Mouse (Mus musculus) myocyte (in vitro differentiated cells): ENCODE results near the gene Slc2a13. TPM values are rescaled to one million over a fixed set of nuclear protein-coding genes. Genes with fewer than 3 reads are reported as not detected.

Experiments
- H3K27me3 ChIP-seq: one replicate; pipeline ENCODE4 v1.6.1; 2011; ENCODE audit not compliant: control insufficient read depth, insufficient read depth, insufficient read length
- H3K36me3 ChIP-seq: one replicate; pipeline ENCODE4 v1.6.1; 2011; ENCODE audit not compliant: control insufficient read depth, insufficient read depth
- H3K4me2 ChIP-seq: one replicate; pipeline ENCODE4 v1.6.1; 2011; ENCODE audit warnings: low read depth, control low read depth
- H3K4me3 ChIP-seq: one replicate; pipeline ENCODE4 v1.5.1; 2011; ENCODE audit warnings: mild to moderate bottlenecking, control low read depth, moderate library complexity
- H3K79me2 ChIP-seq: one replicate; pipeline ENCODE4 v1.6.1; 2011; ENCODE audit not compliant: control insufficient read depth, insufficient read depth
- H3ac ChIP-seq: one replicate; pipeline ENCODE4 v1.6.1; 2011; ENCODE audit not compliant: control insufficient read depth, insufficient read length
- CEBPB ChIP-seq: IDR thresholded peaks from 2 replicates; pipeline ENCODE4 v1.6.1; 2011; ENCODE audit warnings: mild to moderate bottlenecking, moderate library complexity; ENCODE audit not compliant: poor library complexity, insufficient read depth, severe bottlenecking
- E2F4 ChIP-seq: IDR thresholded peaks from one replicate; pipeline ENCODE4 v1.6.1; 2011; ENCODE audit warnings: mild to moderate bottlenecking, control low read depth, moderate library complexity; ENCODE audit not compliant: insufficient read depth
- MAX ChIP-seq: IDR thresholded peaks from one replicate; pipeline ENCODE4 v1.6.1; 2011; ENCODE audit warnings: low read depth, mild to moderate bottlenecking, control low read depth
- MYOD1 ChIP-seq, 3 experiments: IDR thresholded peaks; one replicate each; pipeline ENCODE4 v1.6.1; 2011; ENCODE audit warnings: control low read depth in 2 of 3, low read depth in 2 of 3, mild to moderate bottlenecking in 2 of 3, moderate library complexity in 1 of 3; ENCODE audit not compliant: insufficient read length in 2 of 3, control insufficient read depth in 1 of 3
- MYOG ChIP-seq, 3 experiments: IDR thresholded peaks; one replicate each; pipeline ENCODE4 v1.6.1; 2011; ENCODE audit warnings: control low read depth in 2 of 3, low read depth in 2 of 3, mild to moderate bottlenecking in 2 of 3; ENCODE audit not compliant: insufficient read length in 2 of 3, control insufficient read depth in 1 of 3, insufficient read depth in 1 of 3
- POLR2A ChIP-seq: IDR thresholded peaks from one replicate; pipeline ENCODE4 v1.6.1; 2011; ENCODE audit warnings: low read depth, mild to moderate bottlenecking, control low read depth, moderate library complexity; ENCODE audit not compliant: insufficient read length
- POLR2AphosphoS2 ChIP-seq: IDR thresholded peaks from one replicate; pipeline ENCODE4 v1.6.1; 2011; ENCODE audit warnings: low read depth, control low read depth; ENCODE audit not compliant: insufficient read length
- REST ChIP-seq: IDR thresholded peaks from one replicate; pipeline ENCODE4 v1.6.1; 2011; ENCODE audit warnings: mild to moderate bottlenecking, control low read depth, moderate library complexity; ENCODE audit not compliant: insufficient read depth, insufficient read length
- SRF ChIP-seq: IDR thresholded peaks from one replicate; pipeline ENCODE4 v1.6.1; 2011; ENCODE audit warnings: low read depth; ENCODE audit not compliant: control insufficient read depth, insufficient read length
- TCF12 ChIP-seq: IDR thresholded peaks from one replicate; pipeline ENCODE4 v1.6.1; 2011; ENCODE audit warnings: mild to moderate bottlenecking, control low read depth; ENCODE audit not compliant: poor library complexity, insufficient read depth, severe bottlenecking
- TCF3 ChIP-seq: IDR thresholded peaks from one replicate; pipeline ENCODE4 v1.6.1; 2011; ENCODE audit warnings: low read depth, control low read depth; ENCODE audit not compliant: insufficient read length
- USF1 ChIP-seq: IDR thresholded peaks from one replicate; pipeline ENCODE4 v1.6.1; 2011; ENCODE audit warnings: low read depth, mild to moderate bottlenecking, control low read depth, moderate library complexity
- polyA plus RNA-seq: library from polyadenylated mRNA; unstranded; fragments of >200 nt; fragmentation: generic; extraction: Trizol; gene quantifications from one replicate; pipeline ENCODE4 v1.2.1, GENCODE M21; 2012; ENCODE audit warnings: missing spikeins

Gene Slc2a13
- polyA plus RNA-seq, 1 experiment, result 0.62 TPM

DNA sequence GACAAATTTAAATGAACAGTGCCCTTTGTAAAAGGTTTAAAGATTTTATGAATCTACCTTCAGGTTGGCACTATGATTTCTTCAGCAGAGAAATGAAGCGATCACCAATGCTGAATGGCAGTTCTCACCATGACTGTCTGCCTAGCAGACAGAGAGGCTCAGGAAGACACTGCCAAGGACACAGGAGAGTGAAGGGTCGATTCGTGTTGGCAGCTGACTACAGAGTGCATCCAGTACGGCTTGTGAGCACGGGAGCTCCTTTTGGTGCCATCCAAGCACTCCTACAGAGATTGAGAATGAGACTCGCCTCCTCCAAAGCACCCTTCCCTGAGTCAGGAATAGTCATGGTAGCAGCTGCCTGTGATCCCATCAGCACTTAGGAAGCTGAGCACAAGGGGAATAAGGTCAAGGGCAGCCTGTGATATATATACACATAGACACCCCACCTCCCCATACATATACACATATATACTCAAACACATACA lies 238.6 kb downstream of the Slc2a13 start:
- Histone ChIP-seq H3K79me2 (no peaks in the 10 kb centered on the region), H3K36me3 (no peaks in the 10 kb centered on the region), H3ac (no peak overlapping the region), H3K4me3 (no peak overlapping the region), H3K27me3 (peaks cover 5% of the 10 kb centered on the region), H3K4me2 (peak overlapping the region; percentile 36)
- TF ChIP-seq POLR2A, result no peak
- no peak for TF ChIP-seq USF1
- TF ChIP-seq MYOG (IDR thresholded peaks at IDR 0.05; ENCODE audit: control insufficient read depth in 1 of 3, insufficient read depth in 1 of 3, insufficient read length in 2 of 3, low read depth in 2 of 3), result no peak
- TF ChIP-seq E2F4, result no peak
- TF ChIP-seq POLR2AphosphoS2, result no peak
- TF ChIP-seq CEBPB, result no peak
- no peak for TF ChIP-seq SRF
- no peak for TF ChIP-seq TCF12
- no peak for TF ChIP-seq REST
- no peak for TF ChIP-seq MYOD1 (IDR thresholded peaks at IDR 0.05; ENCODE audit: control insufficient read depth in 1 of 3, insufficient read length in 2 of 3, low read depth in 2 of 3)
- no peak for TF ChIP-seq TCF3
- no peak for TF ChIP-seq MAX

DNA sequence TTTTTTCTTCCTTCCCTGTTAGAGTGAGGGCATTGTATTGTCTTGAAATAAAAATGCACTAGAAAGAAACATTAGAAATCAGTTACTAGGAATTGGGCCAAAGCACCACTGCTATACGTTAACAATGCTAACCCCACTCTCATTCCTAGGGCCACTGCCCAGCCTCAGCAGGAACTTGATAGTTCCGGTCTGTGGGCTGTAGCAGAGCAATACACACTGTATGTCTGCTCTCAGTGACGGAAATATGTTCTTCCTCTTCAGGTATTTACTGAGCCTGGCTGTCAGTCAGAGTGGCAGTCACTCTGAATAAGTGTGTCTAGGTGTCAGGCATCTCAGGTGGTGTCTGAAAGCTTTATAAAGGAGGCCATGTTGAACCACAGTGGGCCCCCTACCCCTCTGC lies 245.3 kb downstream of the Slc2a13 start:
- Histone ChIP-seq H3K4me3 (no peak overlapping the region), H3ac (no peak overlapping the region), H3K79me2 (no peaks in the 10 kb centered on the region), H3K4me2 (no peak overlapping the region), H3K36me3 (no peaks in the 10 kb centered on the region), H3K27me3 (peaks cover 12% of the 10 kb centered on the region)
- no peak for TF ChIP-seq POLR2A
- no peak for TF ChIP-seq REST
- TF ChIP-seq CEBPB, result no peak
- no peak for TF ChIP-seq MYOG (IDR thresholded peaks at IDR 0.05; ENCODE audit: control insufficient read depth in 1 of 3, insufficient read depth in 1 of 3, insufficient read length in 2 of 3, low read depth in 2 of 3)
- no peak for TF ChIP-seq TCF3
- no peak for TF ChIP-seq USF1
- TF ChIP-seq TCF12, result no peak
- TF ChIP-seq SRF, result no peak
- no peak for TF ChIP-seq POLR2AphosphoS2
- no peak for TF ChIP-seq MAX
- TF ChIP-seq E2F4, result no peak
- TF ChIP-seq MYOD1 (IDR thresholded peaks at IDR 0.05; ENCODE audit: control insufficient read depth in 1 of 3, insufficient read length in 2 of 3, low read depth in 2 of 3), result no peak

DNA sequence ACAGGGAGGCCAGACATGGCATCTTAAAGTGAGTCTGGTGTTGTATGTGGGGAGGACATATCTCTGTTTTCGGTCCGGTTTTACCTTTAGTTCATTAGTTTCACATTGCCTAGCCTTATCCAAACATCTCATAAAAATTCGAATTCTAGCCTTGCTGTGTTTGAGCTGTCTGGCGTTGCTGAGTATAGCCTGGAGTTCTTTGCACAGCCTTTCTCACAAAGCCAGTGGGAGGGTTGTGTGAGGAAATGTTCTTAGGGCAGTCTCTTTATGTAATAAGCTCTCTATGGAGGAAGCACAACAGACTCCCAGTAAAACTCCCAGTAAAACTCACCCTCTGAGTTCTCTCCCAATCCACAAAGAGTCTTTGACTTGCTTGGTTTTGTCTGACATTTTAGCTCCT lies 246.0 kb downstream of the Slc2a13 start:
- Histone ChIP-seq H3K4me2 (no peak overlapping the region), H3K36me3 (no peaks in the 10 kb centered on the region), H3K4me3 (no peak overlapping the region), H3K79me2 (no peaks in the 10 kb centered on the region), H3K27me3 (peaks cover 14% of the 10 kb centered on the region), H3ac (no peak overlapping the region)
- TF ChIP-seq MYOD1 (IDR thresholded peaks at IDR 0.05; ENCODE audit: control insufficient read depth in 1 of 3, insufficient read length in 2 of 3, low read depth in 2 of 3), result no peak
- TF ChIP-seq CEBPB, result no peak
- TF ChIP-seq MAX, result no peak
- TF ChIP-seq SRF, result no peak
- no peak for TF ChIP-seq TCF3
- no peak for TF ChIP-seq MYOG (IDR thresholded peaks at IDR 0.05; ENCODE audit: control insufficient read depth in 1 of 3, insufficient read depth in 1 of 3, insufficient read length in 2 of 3, low read depth in 2 of 3)
- no peak for TF ChIP-seq TCF12
- TF ChIP-seq USF1, result no peak
- no peak for TF ChIP-seq REST
- no peak for TF ChIP-seq POLR2A

GRCm38 (mm10) chr15:91319376-91319775 lies 253.7 kb downstream of the Slc2a13 start:
- Histone ChIP-seq H3K36me3 (no peaks in the 10 kb centered on the region), H3K79me2 (no peaks in the 10 kb centered on the region), H3K27me3 (peaks cover 9% of the 10 kb centered on the region), H3K4me3 (no peak overlapping the region), H3K4me2 (no peak overlapping the region), H3ac (no peak overlapping the region)
- no peak for TF ChIP-seq E2F4
- TF ChIP-seq CEBPB, result no peak
- no peak for TF ChIP-seq MYOD1 (IDR thresholded peaks at IDR 0.05; ENCODE audit: control insufficient read depth in 1 of 3, insufficient read length in 2 of 3, low read depth in 2 of 3)
- TF ChIP-seq POLR2A, result no peak
- no peak for TF ChIP-seq MYOG (IDR thresholded peaks at IDR 0.05; ENCODE audit: control insufficient read depth in 1 of 3, insufficient read depth in 1 of 3, insufficient read length in 2 of 3, low read depth in 2 of 3)
- TF ChIP-seq MAX, result no peak
- TF ChIP-seq REST, result no peak
- no peak for TF ChIP-seq POLR2AphosphoS2
- no peak for TF ChIP-seq TCF3

DNA sequence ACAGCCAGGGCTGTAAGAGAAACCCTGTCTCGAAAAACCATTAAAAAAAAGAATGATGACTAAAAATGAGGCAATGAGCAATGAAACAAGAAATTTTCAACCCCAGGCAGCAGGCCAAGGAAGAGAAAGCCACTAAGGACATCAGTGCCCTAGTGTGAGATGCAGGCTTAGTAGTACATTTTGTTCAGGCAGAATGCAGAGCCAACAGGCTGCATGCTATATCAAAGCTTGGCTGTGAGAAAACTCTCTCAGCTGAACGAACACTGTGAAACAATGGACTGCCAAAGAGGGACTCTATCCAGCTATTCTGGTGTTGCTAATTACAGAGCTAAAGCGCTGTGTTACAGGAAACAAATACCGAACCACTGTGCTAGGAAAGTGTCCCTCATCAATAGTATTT lies 256.1 kb downstream of the Slc2a13 start:
- Histone ChIP-seq H3ac (no peak overlapping the region), H3K4me3 (no peak overlapping the region), H3K79me2 (no peaks in the 10 kb centered on the region), H3K4me2 (no peak overlapping the region), H3K36me3 (no peaks in the 10 kb centered on the region), H3K27me3 (no peaks in the 10 kb centered on the region)
- TF ChIP-seq MYOG (IDR thresholded peaks at IDR 0.05; ENCODE audit: control insufficient read depth in 1 of 3, insufficient read depth in 1 of 3, insufficient read length in 2 of 3, low read depth in 2 of 3) (no peak), TCF3 (no peak), TCF12 (no peak), MYOD1 (IDR thresholded peaks at IDR 0.05; ENCODE audit: control insufficient read depth in 1 of 3, insufficient read length in 2 of 3, low read depth in 2 of 3) (no peak), SRF (no peak), CEBPB (no peak), POLR2AphosphoS2 (no peak), REST (no peak)
